Mouse (Mus musculus) retina, adult 2 months (tissue): ENCODE results near the gene Cd47.

Experiments used
- DNase-seq: peaks from one replicate; pipeline ENCODE4 v3.0.0-alpha.2; 2012; ENCODE audit warnings: low read depth, low spot score

The Cd47 gene

GRCm38 (mm10) chr16:49832339-49832738, 32.0 kb downstream of the Cd47 start:
- no peak for DNase-seq

GRCm38 (mm10) chr16:49834130-49834693, 33.9 kb downstream of the Cd47 start:
- no peak for DNase-seq

- DNase-seq = no peak
Measured at GRCm38 (mm10) chr16:49836634-49837164, 36.4 kb downstream of the Cd47 start.

DNA sequence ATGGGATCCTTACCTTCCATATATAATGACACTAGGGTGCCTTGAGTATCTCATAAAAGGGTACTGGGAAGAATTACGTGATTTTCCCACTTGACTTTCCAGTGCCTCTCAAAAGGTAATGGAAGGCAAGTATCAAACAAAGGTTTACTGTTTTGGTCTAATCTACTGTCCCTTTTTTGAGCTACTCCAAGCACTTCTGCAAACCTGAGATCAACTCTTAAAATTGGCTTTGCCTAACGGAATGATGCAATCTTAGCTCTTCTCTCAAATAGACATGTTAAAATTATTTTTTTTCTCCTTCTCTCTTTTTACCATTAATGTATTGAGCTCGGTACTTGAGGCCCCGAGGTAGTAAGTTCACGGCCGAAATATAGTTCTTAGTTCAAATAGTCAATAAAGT, 38.6 kb downstream of the Cd47 start:
- DNase-seq = no peak

DNA sequence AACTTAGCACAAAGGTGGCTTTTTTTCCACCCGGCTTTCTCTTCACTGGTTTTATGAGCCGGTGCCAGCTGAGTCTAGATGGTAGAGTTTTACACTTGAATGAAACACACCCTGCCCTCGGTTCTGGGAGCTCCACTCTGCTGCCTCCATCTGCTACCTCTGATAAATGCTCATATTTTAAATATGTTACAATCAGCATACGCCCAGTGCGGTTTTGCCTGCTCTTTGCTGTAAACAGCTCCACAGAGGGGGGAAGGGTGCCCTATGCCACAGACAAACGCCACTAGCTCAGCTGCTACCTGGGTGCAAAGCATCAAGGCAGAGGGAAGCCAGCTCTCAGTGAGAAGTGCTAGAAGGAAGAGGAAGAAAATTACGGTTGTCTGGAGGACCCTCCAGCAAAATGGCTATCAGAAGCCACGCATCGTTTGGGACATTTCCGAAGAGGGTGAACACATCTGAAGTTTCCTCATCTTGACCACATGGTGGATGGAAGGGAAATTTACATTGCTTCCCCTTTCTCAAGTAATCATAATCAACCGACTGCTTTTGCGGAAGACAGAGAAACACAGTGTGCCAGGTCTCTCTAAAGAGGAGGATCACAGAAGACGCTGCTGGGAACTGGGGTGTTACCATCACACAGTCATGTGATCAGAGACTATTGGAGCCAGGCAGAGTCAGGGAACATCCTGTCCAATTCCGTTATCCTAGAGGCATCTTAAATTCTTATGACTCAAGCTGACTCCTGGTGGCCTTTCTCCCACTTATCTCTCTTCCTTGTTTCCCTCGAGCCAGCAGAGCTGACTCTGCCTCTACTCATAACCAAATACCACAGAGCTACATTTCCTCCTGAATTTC, 39.6 kb downstream of the Cd47 start:
- no peak for DNase-seq

DNA sequence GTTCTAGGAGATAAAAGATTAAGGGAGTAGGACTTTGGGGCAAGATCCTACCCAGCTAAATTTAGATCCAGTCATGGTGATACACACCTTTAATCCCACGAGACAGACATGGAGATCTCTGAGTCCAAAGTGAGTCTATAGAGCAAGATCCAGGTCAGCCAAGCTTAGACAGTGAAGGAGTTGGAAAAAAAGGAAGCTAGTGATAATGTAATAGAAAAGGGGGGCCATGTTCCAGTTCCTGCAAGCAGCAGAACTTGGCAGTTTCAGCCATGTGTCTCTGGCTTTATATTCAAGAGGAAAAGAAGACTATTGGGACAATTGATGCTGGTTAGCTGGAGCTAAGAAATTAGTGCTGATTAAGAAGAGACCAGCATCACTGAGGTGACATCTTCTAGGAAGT, 43.4 kb downstream of the Cd47 start:
- DNase-seq = no peak

GRCm38 (mm10) chr16:49847224-49848003, 47.1 kb downstream of the Cd47 start:
- no peak for DNase-seq

DNA sequence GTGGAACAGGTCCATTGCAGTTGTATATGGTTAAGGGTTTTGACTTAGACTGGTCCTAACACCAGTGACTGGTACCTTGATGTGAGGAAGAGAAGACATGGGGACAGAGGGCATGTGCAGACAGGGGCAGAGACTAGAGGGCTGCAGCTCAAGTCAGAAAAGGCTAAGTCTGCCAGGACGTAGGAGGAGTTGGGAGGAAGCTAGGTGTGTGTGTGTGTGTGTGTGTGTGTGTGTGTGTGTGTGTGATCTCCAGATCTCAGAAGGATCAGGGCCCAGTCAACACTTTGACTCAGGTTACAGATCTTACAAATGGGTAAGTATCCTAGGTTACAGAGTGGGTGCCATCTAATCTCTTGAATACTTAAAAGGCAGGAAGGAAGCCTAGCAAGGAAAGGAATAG, 48.3 kb downstream of the Cd47 start:
- DNase-seq = no peak

- DNase-seq = no peak
Measured at GRCm38 (mm10) chr16:49852940-49853339, 52.6 kb downstream of the Cd47 start.

- DNase-seq = no peak
Measured at GRCm38 (mm10) chr16:49853633-49854032, 53.3 kb downstream of the Cd47 start.

DNA sequence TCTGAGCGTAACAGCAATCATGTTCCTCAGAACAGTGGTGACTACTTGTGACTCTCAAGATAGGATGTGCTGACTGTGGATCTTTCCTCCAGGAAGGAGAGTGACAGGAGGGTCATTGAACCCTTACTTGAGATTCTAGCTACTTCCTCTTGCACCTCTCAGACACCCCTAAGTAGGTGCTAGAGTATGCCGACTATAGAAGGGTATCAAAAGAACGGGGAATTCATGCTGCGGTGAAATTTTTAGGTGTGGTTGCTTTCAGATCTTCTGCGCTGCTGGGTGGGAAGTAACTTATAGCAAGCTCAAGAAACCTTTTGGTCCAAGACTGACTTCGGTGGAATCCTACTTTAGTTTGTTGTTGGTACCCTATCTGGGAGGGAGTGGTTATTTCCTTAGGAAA, 53.9 kb downstream of the Cd47 start:
- no peak for DNase-seq

DNA sequence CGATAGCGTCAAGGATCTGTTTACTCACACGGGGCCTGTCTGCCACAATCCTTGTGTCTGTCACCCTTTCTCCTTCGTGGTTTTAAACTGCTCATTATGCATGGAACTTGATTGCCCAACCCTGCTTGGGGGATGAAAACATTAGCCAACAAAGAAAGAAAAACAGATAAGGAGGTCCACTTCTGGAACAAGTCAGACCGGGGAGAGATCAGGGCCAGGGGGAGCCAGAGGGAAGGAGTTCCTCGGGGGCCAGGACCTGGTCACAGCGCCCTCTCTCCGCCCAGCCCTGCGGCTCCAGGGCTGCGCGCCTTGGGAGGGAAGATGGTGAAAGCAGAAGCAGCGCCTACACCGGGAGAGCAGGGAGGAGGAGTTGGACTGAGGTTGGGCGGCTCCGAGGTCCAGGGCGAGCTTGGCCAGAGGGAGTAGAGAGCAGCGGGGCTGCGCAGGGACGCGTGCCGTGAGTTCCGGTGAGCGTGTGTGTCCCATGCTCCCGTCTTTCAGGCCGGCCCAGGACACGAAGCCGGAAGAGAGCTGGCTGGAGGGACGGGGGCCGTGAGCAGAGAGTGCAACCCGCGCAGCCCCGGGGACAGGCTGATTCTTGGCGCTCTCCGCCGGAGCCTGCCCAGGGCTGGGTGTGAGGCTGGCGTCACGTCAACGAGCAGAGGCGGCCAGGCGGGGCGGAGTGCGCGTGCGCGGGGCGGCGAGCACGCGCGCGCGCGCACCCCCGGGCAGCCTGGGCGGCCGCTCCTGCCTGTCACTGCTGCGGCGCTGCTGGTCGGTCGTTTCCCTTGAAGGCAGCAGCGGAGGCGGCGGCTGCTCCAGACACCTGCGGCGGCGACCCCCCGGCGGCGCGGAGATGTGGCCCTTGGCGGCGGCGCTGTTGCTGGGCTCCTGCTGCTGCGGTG, 54.9 kb downstream of the Cd47 start:
- peak; percentile 76 for DNase-seq

DNA sequence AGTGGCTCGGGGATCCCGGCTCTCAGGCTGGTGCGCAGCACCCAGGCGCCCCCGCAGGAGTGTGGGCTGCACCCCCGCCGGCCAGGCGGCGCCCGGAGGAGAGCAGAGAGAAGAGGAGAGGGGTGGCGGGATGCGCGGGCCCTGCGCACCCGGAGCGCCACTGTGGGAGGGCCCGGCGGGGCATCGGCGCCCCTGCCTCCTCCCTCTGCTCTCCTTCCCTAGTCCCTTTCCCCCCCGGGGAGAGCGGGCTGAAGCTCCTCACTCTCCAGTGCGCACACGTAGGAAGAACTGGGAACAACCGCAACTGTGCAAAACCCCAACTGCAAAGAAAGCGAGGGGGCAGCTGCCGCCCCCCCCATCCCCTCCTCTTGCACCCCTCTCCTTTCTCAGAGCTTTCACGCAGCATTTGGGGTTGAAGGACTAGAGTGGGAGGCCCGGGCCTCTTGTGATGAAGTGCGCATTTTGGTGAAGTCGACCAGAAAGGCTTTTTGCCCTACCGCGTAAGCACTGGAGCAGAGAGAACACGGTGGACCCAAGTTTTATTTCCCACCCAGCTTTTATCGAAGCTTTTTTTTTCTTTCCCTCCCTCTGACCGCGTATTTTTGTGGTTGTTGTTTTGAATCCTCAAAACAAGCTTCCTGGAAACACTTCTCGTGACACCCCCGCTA, 55.6 kb downstream of the Cd47 start:
- peak; percentile 47 for DNase-seq

DNA sequence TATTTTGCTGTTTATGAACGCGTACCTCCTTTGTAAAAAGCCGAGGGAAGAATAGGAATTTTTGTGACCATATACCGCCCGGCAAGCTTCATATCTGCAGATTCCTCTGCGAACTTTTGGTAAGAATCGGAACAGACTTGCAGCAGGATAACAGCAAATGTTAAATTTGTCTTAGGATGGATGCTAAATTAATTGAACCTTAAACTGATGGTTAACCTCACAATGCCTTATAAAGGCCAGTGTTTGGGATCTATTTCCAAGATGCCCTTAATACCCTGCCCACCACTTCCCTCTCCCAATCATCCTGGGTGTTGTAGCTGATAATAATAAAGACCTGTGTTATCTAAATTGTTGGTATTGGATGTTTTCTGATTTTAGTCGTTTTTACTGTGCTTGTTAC, 56.3 kb downstream of the Cd47 start:
- no peak for DNase-seq

DNA sequence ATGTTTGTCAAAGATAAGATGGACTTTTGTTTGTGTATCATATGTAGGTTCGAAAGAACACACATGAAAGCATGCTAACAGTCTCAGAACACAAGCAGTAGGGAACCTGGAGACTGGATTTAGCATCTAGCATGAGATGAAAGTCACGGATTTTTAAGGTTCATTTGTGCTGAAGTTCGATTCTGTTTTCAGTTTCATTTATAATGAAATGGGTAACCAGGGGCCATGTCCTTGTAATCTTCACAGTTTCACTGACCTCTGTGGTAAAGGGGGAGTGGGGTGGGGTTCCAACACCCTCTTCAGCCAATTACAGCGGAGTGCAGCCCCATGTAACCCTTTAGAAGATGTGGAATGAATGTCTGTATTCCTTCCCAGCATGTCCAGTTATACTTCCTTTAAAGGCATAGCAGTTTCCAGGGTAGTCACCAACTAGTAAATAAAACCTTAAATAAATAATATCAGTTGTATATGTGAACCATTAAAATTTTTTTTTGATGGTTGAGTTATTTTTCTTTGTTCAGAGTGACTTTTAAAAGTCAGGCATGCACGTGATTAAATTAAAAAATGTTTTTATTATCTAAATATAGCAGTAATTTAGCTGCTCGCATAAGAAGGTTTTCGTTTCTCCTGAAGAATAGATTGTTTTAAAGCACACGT, 57.3 kb downstream of the Cd47 start:
- DNase-seq = no peak

DNA sequence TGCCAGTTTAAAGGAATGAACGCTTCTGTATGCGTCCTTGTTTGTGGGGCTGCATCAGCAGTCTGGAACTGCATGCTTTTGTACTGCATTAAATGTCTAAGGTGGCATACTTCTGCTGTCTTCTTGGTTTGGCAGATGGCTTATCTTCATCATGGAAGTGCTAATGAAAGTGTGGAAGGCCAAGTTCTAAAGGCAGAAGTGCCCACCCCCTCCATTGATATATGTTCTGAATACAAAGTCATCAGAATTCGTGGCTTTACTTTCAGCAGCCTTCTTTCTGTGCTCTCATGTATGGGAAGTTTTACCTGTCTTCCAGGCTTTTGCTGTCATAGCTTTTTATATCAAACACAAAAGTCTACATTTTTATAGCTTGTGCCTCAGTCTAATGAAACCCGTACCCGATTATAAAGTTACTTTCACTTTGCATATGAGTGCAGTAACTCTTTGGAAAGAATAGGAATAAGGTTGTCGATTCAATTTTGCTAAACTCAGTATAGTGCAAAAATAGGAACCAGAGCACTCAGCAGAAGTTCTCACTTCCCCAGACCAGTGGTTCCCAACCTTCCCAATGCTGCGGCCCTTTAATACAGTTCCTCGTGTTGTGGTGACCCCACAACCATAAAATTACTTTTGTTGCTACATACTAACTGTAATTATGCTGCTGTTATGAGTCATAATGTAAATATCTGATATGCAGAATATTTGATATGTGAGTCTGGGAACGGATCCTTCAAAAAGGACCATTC, 58.0 kb downstream of the Cd47 start:
- no peak for DNase-seq

GRCm38 (mm10) chr16:49858907-49859853, 58.8 kb downstream of the Cd47 start:
- no peak for DNase-seq

DNA sequence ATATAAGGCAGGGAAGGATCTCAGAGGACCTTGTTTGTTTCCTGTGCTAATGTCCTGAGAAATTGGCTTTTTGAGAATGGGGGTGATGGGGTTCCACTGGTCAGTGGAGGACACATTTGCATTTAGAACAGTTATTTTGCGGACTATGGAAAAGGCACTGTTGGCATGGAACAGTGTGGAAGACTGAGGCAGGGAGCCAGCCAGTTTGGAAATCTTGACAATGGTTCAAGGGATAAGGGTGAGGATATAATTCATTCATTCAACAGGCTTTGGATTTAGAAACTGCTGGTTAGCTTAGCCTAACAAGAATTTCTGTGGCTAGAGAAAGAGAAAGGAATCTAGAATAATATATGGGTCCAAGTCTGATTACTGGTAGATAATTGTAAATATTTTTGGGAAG, 61.7 kb downstream of the Cd47 start:
- DNase-seq = no peak
